Mouse (Mus musculus) E14TG2a.4 (cell line): Measurements from ENCODE around the gene Gnai3.

Experiments
- H3K27me3 ChIP-seq: 2 replicates; pipeline ENCODE4 v1.6.1; 2014; ENCODE audit warnings: low read length, control low read depth; ENCODE audit not compliant: insufficient read depth
- H3K36me3 ChIP-seq: 2 replicates; pipeline ENCODE4 v1.6.1; 2014; ENCODE audit warnings: low read length, control low read depth; ENCODE audit not compliant: insufficient read depth
- H3K4me1 ChIP-seq: replicated peaks from 2 replicates; pipeline ENCODE4 v1.6.1; 2014; ENCODE audit warnings: low read depth, low read length, control low read depth
- H3K4me3 ChIP-seq: replicated peaks from 2 replicates; pipeline ENCODE4 v1.5.1; 2014; ENCODE audit warnings: mild to moderate bottlenecking, low read length
- H3K9me3 ChIP-seq: 2 replicates; pipeline ENCODE4 v1.6.1; 2014; ENCODE audit warnings: low read length, control low read depth
- CTCF ChIP-seq: conservative IDR thresholded peaks from 2 replicates; pipeline ENCODE4 v1.5.1; 2014; ENCODE audit warnings: low read length
- NANOG ChIP-seq: IDR thresholded peaks from 2 replicates; pipeline ENCODE4 v1.6.1; 2014; ENCODE audit warnings: borderline replicate concordance, low read length, mixed read lengths
- POU5F1 ChIP-seq: IDR thresholded peaks from 2 replicates; pipeline ENCODE4 v1.6.1; 2014; ENCODE audit warnings: low read length, borderline replicate concordance

Gnai3 gene

DNA sequence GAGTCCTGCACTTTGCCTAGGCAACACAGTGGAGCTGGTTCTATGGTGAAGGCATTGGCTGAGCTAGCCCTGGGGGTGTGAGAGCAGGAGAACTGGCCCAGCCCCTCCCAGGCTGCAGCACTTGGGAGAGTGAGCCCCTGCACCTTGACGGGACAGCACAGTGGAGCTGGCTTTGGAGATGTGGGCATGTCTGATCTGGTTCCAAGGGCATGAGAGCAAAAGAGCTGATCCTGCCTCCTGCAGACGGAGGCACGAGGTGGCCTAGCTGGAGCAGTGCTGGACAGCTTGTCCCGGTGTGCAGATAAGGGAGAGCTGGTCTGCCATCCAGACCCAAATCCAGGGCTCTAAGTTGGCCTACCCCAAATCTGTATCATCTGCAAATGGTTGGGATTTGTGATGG is 81.3 kb downstream of the Gnai3 start:
- H3K27me3 ChIP-seq, result peaks cover 4% of the 10 kb centered on the region; the same call in 1 of the 2 replicates
- no peak overlapping the region for H3K4me3 ChIP-seq
- no peaks in the 10 kb centered on the region for H3K36me3 ChIP-seq
- TF ChIP-seq POU5F1 (no peak), NANOG (no peak), CTCF (no peak)
- H3K9me3 ChIP-seq, result no peaks in the 10 kb centered on the region
- peaks cover 13% of the 10 kb centered on the region for H3K4me1 ChIP-seq

DNA sequence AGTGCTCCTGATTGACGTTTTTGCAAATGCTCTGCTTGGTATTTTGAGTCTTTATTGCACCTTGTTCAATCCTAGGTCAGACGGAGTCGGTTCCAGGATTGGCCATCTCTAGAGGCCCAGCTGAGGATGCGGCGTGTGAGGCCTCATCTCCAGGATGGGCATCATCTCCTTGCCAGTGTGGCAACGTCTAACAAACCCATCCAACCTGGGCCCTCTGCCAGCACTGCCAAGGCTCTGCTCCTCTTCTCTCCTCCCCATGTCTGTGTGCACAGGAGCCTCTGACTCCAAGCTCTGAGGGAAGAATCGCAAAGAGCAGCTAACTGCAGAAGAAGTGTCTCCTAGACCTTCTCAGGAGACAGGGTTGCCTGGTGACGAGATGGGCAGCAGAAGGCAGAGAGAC is 83.3 kb downstream of the Gnai3 start:
- no peak for TF ChIP-seq POU5F1
- no peak for TF ChIP-seq CTCF
- no peak for TF ChIP-seq NANOG

DNA sequence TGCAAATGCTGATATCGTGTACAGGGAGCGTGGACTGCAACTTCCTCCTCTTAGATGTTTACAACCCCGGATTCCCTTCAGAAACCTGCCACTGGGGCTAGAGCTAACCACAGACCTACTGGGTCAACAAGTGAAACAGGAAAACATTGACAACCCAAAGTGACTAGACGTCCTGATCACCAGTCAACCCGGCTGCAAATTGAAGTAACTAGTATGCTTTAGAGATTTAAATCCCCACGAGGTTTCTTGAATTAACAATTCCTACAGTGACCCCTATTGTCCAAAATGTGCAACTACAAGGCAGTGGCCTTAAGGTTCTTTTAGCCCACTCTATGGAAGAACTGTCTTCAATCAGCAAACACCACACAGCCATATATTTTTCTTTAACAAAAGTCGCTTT is 84.5 kb downstream of the Gnai3 start:
- Histone ChIP-seq H3K9me3 (no peaks in the 10 kb centered on the region), H3K4me1 (peaks cover 4% of the 10 kb centered on the region), H3K27me3 (peaks cover 6% of the 10 kb centered on the region; the same call in 1 of the 2 replicates), H3K36me3 (no peaks in the 10 kb centered on the region), H3K4me3 (no peak overlapping the region)
- peak; percentile 99 for TF ChIP-seq CTCF
- TF ChIP-seq POU5F1, result no peak

More for the DNA sequence above, 83.3 kb downstream of the Gnai3 start:
- no peaks in the 10 kb centered on the region for H3K36me3 ChIP-seq
- H3K4me3 ChIP-seq, result no peak overlapping the region
- peaks cover 4% of the 10 kb centered on the region for H3K4me1 ChIP-seq
- no peaks in the 10 kb centered on the region for H3K9me3 ChIP-seq
- peaks cover 6% of the 10 kb centered on the region; the same call in 1 of the 2 replicates for H3K27me3 ChIP-seq
